Mouse (Mus musculus) urinary bladder, postnatal 0 days (tissue): ENCODE results near the gene Olfr527. TPM values are rescaled to one million over a fixed set of nuclear protein-coding genes. Genes with fewer than 3 reads are reported as not detected.

Experiments used
- polyA plus RNA-seq: library from polyadenylated mRNA; unstranded; fragments of >200 nt; fragmentation: Nextera tagmentation; extraction: Ambion mirVana; gene quantifications from 2 replicates; pipeline ENCODE4 v1.2.1, GENCODE M21; 2015

The Olfr527 gene
- not detected in 2 replicates for polyA plus RNA-seq

DNA sequence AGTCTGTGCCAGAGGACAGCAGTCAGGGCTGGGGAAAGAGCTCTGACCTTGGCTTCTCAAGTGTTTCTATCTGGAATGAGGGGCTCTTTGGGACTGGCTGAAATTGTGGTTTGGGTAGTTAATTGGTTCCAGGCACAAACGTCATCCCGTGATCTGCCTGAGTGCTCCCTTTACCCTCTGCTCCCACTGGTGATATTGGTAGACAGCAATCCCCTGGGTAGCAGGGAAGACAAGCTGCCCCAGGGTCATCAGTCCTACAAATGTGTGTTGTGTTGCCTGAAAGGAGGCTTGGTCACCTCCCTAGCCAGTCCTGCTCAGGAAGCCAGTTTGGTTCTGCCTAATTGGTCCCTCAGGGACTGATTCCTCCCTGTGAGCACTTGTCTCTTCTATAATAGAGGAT lies at the start of gene Olfr527:
Gene Olfr527, plus strand, starts transcription at position 301 of the 400 bp plus-strand sequence.

DNA sequence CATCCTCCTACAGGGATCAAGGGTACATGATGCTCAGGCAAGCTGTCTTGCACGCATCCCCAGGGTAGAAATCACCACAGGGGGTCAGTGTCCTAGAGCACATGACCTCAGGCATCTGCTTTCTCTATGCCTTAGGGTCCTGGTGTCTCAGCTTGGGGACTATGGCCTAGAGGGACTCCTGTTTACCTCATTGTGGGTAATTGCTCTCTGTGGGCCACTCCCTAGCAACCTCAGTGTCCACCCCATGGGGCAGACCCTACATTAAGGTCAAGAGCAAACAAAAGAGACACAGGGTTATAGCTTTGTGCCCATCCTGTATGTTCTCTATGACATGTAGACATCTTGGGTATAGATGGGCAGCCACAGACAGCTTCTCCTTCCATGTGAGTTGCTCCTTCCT lies 13.3 kb upstream of the Olfr527 start, which contains the start of gene Olfr525:
Gene Olfr525, plus strand, starts transcription at position 301 of the 400 bp plus-strand sequence.

GRCm38 (mm10) chr7:140361571-140361970 lies 27.8 kb downstream of the Olfr527 start, which contains the start of gene Olfr60:
Olfr60 (minus strand) TSS chr7:140361671.

GRCm38 (mm10) chr7:140376231-140376630 lies 42.4 kb downstream of the Olfr527 start, which contains the start of gene Olfr530:
Olfr530 (minus strand) TSS chr7:140376331.

Other genes with a start within 250 kb of the Olfr527 start
- gene Prap1, start 240.6 kb upstream of the Olfr527 start, polyA plus RNA-seq = 4.4 and 5.8 TPM in 2 replicates
- 53.1 and 55.7 TPM in 2 replicates for gene Fuom, start 231.6 kb upstream of the Olfr527 start, polyA plus RNA-seq
- gene Paox, start 218.2 kb upstream of the Olfr527 start, polyA plus RNA-seq = 21.5 and 21.8 TPM in 2 replicates
- gene Echs1, start 217.5 kb upstream of the Olfr527 start, polyA plus RNA-seq = 108 and 113 TPM in 2 replicates
- gene Mtg1, start 196.5 kb upstream of the Olfr527 start, polyA plus RNA-seq = 25.5 and 27.2 TPM in 2 replicates
- 1.3 and 1.9 TPM in 2 replicates for gene Sprn, start 179.1 kb upstream of the Olfr527 start, polyA plus RNA-seq
- gene Olfr522, start 169.3 kb upstream of the Olfr527 start, polyA plus RNA-seq = not detected in 2 replicates
- not detected in 2 replicates for gene Olfr523, start 160.8 kb upstream of the Olfr527 start, polyA plus RNA-seq
- gene Olfr524, start 128.1 kb upstream of the Olfr527 start, polyA plus RNA-seq = not detected in 2 replicates
- not detected in 2 replicates for gene Cd163l1, start 115.8 kb upstream of the Olfr527 start, polyA plus RNA-seq
- gene 5830411N06Rik, start 86.7 kb upstream of the Olfr527 start, polyA plus RNA-seq = not detected in 2 replicates
- gene Olfr525, start 13.2 kb upstream of the Olfr527 start, polyA plus RNA-seq = not detected in 2 replicates
- not detected in 2 replicates for gene Olfr60, start 27.7 kb downstream of the Olfr527 start, polyA plus RNA-seq
- gene Olfr530, start 42.3 kb downstream of the Olfr527 start, polyA plus RNA-seq = not detected in 2 replicates
- not detected in 2 replicates for gene Olfr531, start 68.9 kb downstream of the Olfr527 start, polyA plus RNA-seq
- gene Olfr532, start 87.6 kb downstream of the Olfr527 start, polyA plus RNA-seq = not detected in 2 replicates
- gene Olfr533, start 129.4 kb downstream of the Olfr527 start, polyA plus RNA-seq = not detected in 2 replicates
- not detected in 2 replicates for gene Olfr535, start 150.2 kb downstream of the Olfr527 start, polyA plus RNA-seq
- not detected in 2 replicates for gene Olfr536, start 173.4 kb downstream of the Olfr527 start, polyA plus RNA-seq
- not detected in 2 replicates for gene Olfr538, start 233.9 kb downstream of the Olfr527 start, polyA plus RNA-seq